Mouse (Mus musculus) effector memory CD4-positive, alpha-beta T cell, adult 7 months (primary cell): ENCODE data around the gene Olfr1250. TPM values are rescaled to one million over a fixed set of nuclear protein-coding genes. Genes with fewer than 3 reads are reported as not detected.

Source experiments
- polyA plus RNA-seq: library from polyadenylated mRNA; unstranded; fragments of 100-300 nt; shearing (Covaris generic); gene quantifications from one replicate; pipeline ENCODE4 v1.2.1, GENCODE M21; 2017

The Olfr1250 gene
- not detected for polyA plus RNA-seq

GRCm38 (mm10) chr2:89661367-89661766, at the start of gene Olfr1250:
Gene Olfr1250, minus strand, starts transcription at chr2:89661467.

GRCm38 (mm10) chr2:89671836-89672235, 10.6 kb upstream of the Olfr1250 start, which contains the start of gene Olfr1251:
Gene Olfr1251, minus strand, starts transcription at chr2:89671936.

GRCm38 (mm10) chr2:89634883-89635282, 26.4 kb downstream of the Olfr1250 start, which contains the start of gene Olfr1249:
Gene Olfr1249, minus strand, starts transcription at chr2:89634983.

GRCm38 (mm10) chr2:89618145-89618544, 43.1 kb downstream of the Olfr1250 start, which contains the start of gene Olfr1248:
Gene Olfr1248, minus strand, starts transcription at chr2:89618245.

GRCm38 (mm10) chr2:89614030-89614429, 47.2 kb downstream of the Olfr1250 start, which contains the start of gene Olfr1247:
Gene Olfr1247, minus strand, starts transcription at chr2:89614130.

Other genes starting within 250 kb of the Olfr1250 start
- not detected for gene Olfr1239, start 241.1 kb downstream of the Olfr1250 start, polyA plus RNA-seq
- gene Olfr1240, start 218.5 kb downstream of the Olfr1250 start, polyA plus RNA-seq: not detected
- gene Olfr1241, start 174.3 kb downstream of the Olfr1250 start, polyA plus RNA-seq: not detected
- gene Olfr1242, start 163.1 kb downstream of the Olfr1250 start, polyA plus RNA-seq: not detected
- not detected for gene Olfr1243, start 130.0 kb downstream of the Olfr1250 start, polyA plus RNA-seq
- not detected for gene Olfr1245, start 83.0 kb downstream of the Olfr1250 start, polyA plus RNA-seq
- not detected for gene Olfr1246, start 68.3 kb downstream of the Olfr1250 start, polyA plus RNA-seq
- gene Olfr1247, start 47.3 kb downstream of the Olfr1250 start, polyA plus RNA-seq: not detected
- not detected for gene Olfr1248, start 43.2 kb downstream of the Olfr1250 start, polyA plus RNA-seq
- not detected for gene Olfr1249, start 26.5 kb downstream of the Olfr1250 start, polyA plus RNA-seq
- not detected for gene Olfr1251, start 10.5 kb upstream of the Olfr1250 start, polyA plus RNA-seq
- not detected for gene Olfr1252, start 63.5 kb upstream of the Olfr1250 start, polyA plus RNA-seq
- not detected for gene Olfr1253, start 95.6 kb upstream of the Olfr1250 start, polyA plus RNA-seq
- gene Olfr1254, start 132.2 kb upstream of the Olfr1250 start, polyA plus RNA-seq: not detected
- gene Olfr1255, start 150.6 kb upstream of the Olfr1250 start, polyA plus RNA-seq: not detected
- not detected for gene Olfr1256, start 180.1 kb upstream of the Olfr1250 start, polyA plus RNA-seq
- not detected for gene Olfr48, start 186.7 kb upstream of the Olfr1250 start, polyA plus RNA-seq
- gene Olfr1257, start 217.0 kb upstream of the Olfr1250 start, polyA plus RNA-seq: not detected